Mouse (Mus musculus) stomach, postnatal 0 days (tissue): ENCODE measurements around the gene Nploc4. TPM values are rescaled to one million over a fixed set of nuclear protein-coding genes. Genes with fewer than 3 reads are reported as not detected.

Source experiments
- ATAC-seq: fragments of 200-750 bp; cut with Nextera tagmentation; 2 replicates; pipeline ENCODE4 v1.8.0; 2017; ENCODE audit not compliant: low FRiP score, low TSS enrichment
- DNase-seq: peaks from one replicate; pipeline ENCODE4 v3.0.0-alpha.2; 2016; ENCODE audit warnings: low spot score
- H3K27ac ChIP-seq: fragments of 300-500 bp; sonication (generic); replicated peaks from 2 replicates; pipeline ENCODE4 v1.5.1; 2014; ENCODE audit warnings: mild to moderate bottlenecking, control low read depth
- H3K27me3 ChIP-seq: fragments of 300-500 bp; sonication (generic); 2 replicates; pipeline ENCODE4 v1.6.1; 2014; ENCODE audit warnings: low read length; ENCODE audit not compliant: control insufficient read depth, insufficient read depth
- H3K36me3 ChIP-seq: fragments of 300-500 bp; sonication (generic); 2 replicates; pipeline ENCODE4 v1.6.1; 2014; ENCODE audit warnings: low read length, mixed read lengths; ENCODE audit not compliant: control insufficient read depth, insufficient read depth
- H3K4me1 ChIP-seq: fragments of 300-500 bp; sonication (generic); replicated peaks from 2 replicates; pipeline ENCODE4 v1.6.1; 2014; ENCODE audit warnings: antibody characterized with exemption; ENCODE audit not compliant: control insufficient read depth, insufficient read depth
- H3K4me2 ChIP-seq: fragments of 300-500 bp; sonication (generic); replicated peaks from 2 replicates; pipeline ENCODE4 v1.6.1; 2014; ENCODE audit warnings: low read depth, mild to moderate bottlenecking, control low read depth, moderate library complexity
- H3K4me3 ChIP-seq: fragments of 300-500 bp; sonication (generic); 2 replicates; pipeline ENCODE4 v1.5.1; 2014; ENCODE audit warnings: low read depth, low read length, control low read depth
- H3K9ac ChIP-seq: fragments of 300-500 bp; sonication (generic); 2 replicates; pipeline ENCODE4 v1.6.1; 2014; ENCODE audit warnings: mild to moderate bottlenecking, low read length, control low read depth, mixed read lengths
- H3K9me3 ChIP-seq: fragments of 300-500 bp; sonication (generic); 2 replicates; pipeline ENCODE4 v1.6.1; 2016; ENCODE audit warnings: low read length; ENCODE audit not compliant: control insufficient read depth
- CTCF ChIP-seq: IDR thresholded peaks from 2 replicates; pipeline ENCODE4 v1.5.1; 2016; ENCODE audit warnings: antibody characterized with exemption, low read depth, mild to moderate bottlenecking, moderate library complexity
- EP300 ChIP-seq: optimal IDR thresholded peaks from 2 replicates; pipeline ENCODE3; 2016; ENCODE audit warnings: antibody characterized with exemption
- WGBS: fragments of 180-500 bp; shearing (Covaris S2); extraction: QIAGEN DNeasy Blood & Tissue Kit; methylation state at CpG from one replicate; pipeline ENCODE4 v1.1.7; 2014; 5-methylcytosine and 5-hydroxymethylcytosine counted together
- polyA plus RNA-seq: library from polyadenylated mRNA; unstranded; fragments of >200 nt; fragmentation: Nextera tagmentation; extraction: Ambion mirVana; gene quantifications from 2 replicates; pipeline ENCODE4 v1.2.1, GENCODE M21; 2015

Nploc4 gene
- polyA plus RNA-seq, 1 experiment from 2014 or later, result 15.7 TPM

DNA sequence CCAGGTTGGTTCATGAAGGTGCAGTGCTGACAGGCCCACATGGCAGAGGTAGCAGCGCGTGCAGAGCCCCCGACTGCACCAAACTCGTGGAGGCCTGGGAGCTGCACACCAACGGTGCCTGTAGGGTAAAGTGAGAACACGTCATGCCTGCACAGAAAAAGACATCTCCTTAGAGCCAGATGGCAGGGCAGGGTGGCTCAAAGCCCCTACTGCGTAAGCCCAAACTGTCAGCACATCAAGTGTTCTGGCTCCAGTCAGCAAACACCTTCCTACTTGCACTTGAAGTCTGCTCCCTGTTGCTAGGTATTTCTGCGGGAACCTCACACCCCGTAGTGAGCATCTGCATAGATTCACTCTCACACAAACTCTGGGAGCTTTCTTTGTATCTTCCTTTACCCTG lies 55.0 kb downstream of the Nploc4 start:
- DNase-seq (no peak), ATAC-seq (no peak)
- peaks cover 31% of the 10 kb centered on the region for H3K36me3 ChIP-seq
- H3K27ac ChIP-seq, result no peak overlapping the region
- no peak for TF ChIP-seq CTCF
- no peak for TF ChIP-seq EP300
- H3K4me1 ChIP-seq, result 0 out of 2 replicates have a peak, but pooled peaks cover 2% of the 10 kb centered on the region
- H3K9me3 ChIP-seq, result no peaks in the 10 kb centered on the region
- no peak overlapping the region for H3K9ac ChIP-seq
- H3K27me3 ChIP-seq, result no peaks in the 10 kb centered on the region
- no peak overlapping the region for H3K4me2 ChIP-seq
- H3K4me3 ChIP-seq, result no peak overlapping the region
- 86% methylated on average over 9 of the region's 9 CpGs for WGBS

DNA sequence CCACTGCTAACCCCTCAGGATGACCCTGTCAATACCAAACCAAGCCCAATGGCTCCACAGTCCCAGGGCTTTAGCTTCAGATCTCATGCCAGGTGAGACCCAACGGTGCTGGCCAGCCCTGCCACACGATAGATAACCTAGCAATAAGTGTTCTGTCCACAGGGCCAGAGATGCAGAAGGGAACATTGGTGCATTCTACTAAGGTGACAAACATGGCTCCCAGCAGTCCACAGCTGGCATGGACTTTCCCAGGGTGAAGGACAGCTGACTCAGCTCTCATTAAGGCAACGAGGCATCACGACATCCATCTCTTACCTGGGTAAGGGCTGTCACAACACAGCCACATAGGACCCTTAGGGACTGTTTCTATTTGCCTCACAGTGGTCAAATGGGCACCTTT lies 56.4 kb downstream of the Nploc4 start:
- no peak overlapping the region for H3K27ac ChIP-seq
- H3K4me2 ChIP-seq, result no peak overlapping the region
- TF ChIP-seq CTCF (no peak), EP300 (no peak)
- peaks cover 26% of the 10 kb centered on the region for H3K36me3 ChIP-seq
- H3K4me3 ChIP-seq, result no peak overlapping the region
- ATAC-seq (no peak), DNase-seq (no peak)
- no peaks in the 10 kb centered on the region for H3K9me3 ChIP-seq
- 0 out of 2 replicates have a peak, but pooled peaks cover 5% of the 10 kb centered on the region for H3K4me1 ChIP-seq
- H3K9ac ChIP-seq, result no peak overlapping the region
- WGBS, result 85% methylated on average over 4 of the region's 4 CpGs
- no peaks in the 10 kb centered on the region for H3K27me3 ChIP-seq

DNA sequence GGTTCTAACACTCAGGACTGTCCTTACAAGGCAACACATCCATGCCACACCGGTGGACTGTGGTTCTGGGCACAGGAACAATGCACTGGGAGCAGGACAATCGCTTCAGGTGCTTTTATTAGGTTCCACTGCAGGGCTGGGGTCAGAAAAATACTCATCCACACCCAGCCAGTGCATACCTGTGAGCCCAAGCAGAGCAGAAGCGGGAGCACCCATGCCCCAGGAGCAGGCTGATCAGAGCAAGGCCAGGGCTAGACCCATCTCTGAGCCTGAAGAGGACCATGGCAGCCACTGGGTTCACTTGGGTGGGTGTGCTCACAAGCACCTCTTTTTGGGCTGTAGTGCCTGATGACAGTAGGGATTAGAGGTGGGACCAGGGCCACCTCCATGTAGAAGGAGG lies 57.2 kb downstream of the Nploc4 start:
- no peak overlapping the region for H3K4me3 ChIP-seq
- DNase-seq (no peak), ATAC-seq (no peak)
- no peak overlapping the region for H3K27ac ChIP-seq
- no peak overlapping the region for H3K4me2 ChIP-seq
- 90% methylated on average over 3 of the region's 3 CpGs for WGBS
- H3K9me3 ChIP-seq, result no peaks in the 10 kb centered on the region
- TF ChIP-seq CTCF, result no peak
- TF ChIP-seq EP300, result no peak
- H3K4me1 ChIP-seq, result 0 out of 2 replicates have a peak, but pooled peaks cover 5% of the 10 kb centered on the region
- H3K9ac ChIP-seq, result no peak overlapping the region
- H3K27me3 ChIP-seq, result no peaks in the 10 kb centered on the region
- peaks cover 21% of the 10 kb centered on the region for H3K36me3 ChIP-seq

DNA sequence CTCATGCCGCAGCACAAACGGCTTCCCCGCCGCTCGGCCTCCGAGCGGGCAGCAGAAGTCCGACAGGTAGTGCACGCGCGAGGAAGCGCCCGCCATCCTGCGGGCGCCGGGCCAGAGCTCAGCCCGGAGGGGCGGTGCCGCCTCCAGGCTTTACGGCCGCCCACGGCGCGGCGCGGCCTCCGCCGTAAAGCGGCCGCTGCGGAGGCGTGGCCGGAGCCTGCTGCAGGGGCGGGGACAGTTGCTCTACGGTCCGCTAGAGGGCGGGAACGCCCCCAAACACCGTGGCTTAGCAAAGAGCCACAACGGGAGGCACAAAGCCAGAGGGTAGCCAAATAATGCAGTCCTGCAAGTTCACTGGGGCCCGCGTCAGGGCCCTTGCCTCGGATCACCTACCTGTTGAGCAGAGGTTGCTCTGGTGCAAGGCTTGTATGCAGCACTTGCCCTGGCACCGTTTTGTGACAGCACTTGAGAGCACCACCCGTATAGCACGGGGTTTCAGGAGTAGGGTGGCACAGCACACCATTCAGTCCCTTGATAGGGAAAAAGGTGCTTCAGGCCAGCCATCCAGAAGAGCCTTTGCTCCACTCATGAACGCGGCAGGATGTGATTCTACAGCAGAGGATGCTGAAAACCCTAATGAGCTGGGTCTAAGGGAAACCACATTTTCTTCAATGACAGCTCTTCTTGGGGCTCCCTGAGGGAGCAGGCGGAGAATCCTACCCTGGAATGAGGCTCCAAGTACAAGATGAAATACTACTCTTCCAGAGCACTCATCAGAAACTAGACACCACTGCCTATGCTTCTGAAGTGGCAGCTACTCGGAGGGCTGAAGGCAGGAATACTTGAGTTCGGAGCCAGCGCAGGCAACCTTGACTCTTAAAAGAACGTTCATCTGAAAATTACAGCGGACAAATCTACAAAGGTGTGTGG lies 58.6 kb downstream of the Nploc4 start, which contains the start of gene Faap100:
Gene Faap100, minus strand, starts transcription at position 154 of the 930 bp plus-strand sequence.
- WGBS, result 7% methylated on average over 54 of the region's 54 CpGs
- Histone ChIP-seq H3K36me3 (peaks cover 22% of the 10 kb centered on the region), H3K4me3 (peak within 1 kb of the TSS; percentile 70), H3K27ac (peak within 1 kb of the TSS; percentile 61), H3K9me3 (no peaks in the 10 kb centered on the region), H3K27me3 (no peaks in the 10 kb centered on the region), H3K4me2 (peak within 1 kb of the TSS; percentile 99), H3K4me1 (0 out of 2 replicates have a peak, but pooled peaks cover 5% of the 10 kb centered on the region), H3K9ac (peak within 1 kb of the TSS; percentile 71)
- peak; percentile 93 for DNase-seq
- TF ChIP-seq CTCF (peak; percentile 80), EP300 (no peak)
- ATAC-seq, result peak; percentile 86

DNA sequence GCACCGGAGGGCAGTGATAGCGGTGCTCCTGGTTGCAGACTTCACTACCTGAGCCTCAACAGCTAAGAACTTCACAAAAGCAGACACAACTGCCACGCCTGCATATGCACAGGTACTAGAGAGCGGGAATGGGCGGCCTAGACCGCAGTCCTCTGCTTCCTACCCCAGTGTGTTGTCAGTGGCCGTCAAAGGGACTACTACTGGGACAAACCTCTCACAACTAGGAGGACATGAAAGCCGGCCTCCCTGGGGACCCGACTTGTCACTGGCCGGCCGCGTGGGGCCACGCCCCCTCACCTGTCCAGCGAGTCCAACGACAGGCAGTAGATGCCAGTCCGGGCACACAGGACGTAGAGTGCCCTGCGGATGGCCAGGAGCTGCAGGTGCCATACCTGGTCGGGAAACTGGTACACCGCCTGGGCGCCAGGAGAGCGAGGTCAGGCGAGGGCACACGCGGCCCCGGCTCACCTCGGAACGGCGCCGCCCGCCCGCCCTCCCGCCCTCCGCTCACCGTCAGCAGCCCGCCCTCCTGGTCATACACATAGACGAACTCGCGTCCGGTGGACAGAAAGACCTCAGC lies 59.4 kb downstream of the Nploc4 start:
- 2% methylated on average over 39 of the region's 40 CpGs for whole genome bisulfite sequencing
- H3K9ac ChIP-seq, result peak overlapping the region; percentile 71
- peak overlapping the region; percentile 61; the same call in 1 of the 2 replicates for H3K27ac ChIP-seq
- peaks cover 24% of the 10 kb centered on the region for H3K36me3 ChIP-seq
- DNase-seq (peak; percentile 81), ATAC-seq (peak; percentile 56)
- H3K27me3 ChIP-seq, result no peaks in the 10 kb centered on the region
- no peaks in the 10 kb centered on the region for H3K9me3 ChIP-seq
- no peak for TF ChIP-seq CTCF
- TF ChIP-seq EP300, result no peak
- peak overlapping the region; percentile 99 for H3K4me2 ChIP-seq
- H3K4me1 ChIP-seq, result 0 out of 2 replicates have a peak, but pooled peaks cover 5% of the 10 kb centered on the region
- peak overlapping the region; percentile 70 for H3K4me3 ChIP-seq
